Mouse (Mus musculus): ENCODE results near the gene Nav2.

DNA sequence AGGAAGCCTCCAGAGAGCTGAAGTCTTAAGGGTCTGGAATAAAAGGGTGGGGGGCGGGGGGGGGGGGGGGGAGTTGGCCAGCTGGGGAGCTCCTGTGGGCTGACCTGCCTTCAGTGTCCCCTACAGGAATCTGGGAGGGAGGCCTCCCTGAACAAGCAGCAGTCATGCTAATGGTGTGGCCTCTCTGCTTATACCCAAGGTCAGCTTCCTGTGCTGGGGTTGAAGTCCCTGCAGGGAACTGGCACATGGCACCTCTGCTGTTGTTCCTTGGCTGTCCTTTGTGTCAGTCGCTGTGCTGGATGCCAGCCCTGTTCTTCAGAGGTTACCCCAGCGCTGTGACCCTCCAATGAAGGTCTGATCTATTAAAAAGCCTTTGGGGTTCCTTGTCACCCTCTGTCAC lies 596.5 kb downstream of the Nav2 start:
- no peak for TF ChIP-seq POLR2A (IDR thresholded peaks at IDR 0.05; ENCODE audit: insufficient read length, low read depth)
- TF ChIP-seq MAX (IDR thresholded peaks at IDR 0.05; ENCODE audit: low read depth), result no peak
- TF ChIP-seq TCF12 (IDR thresholded peaks at IDR 0.05; ENCODE audit: insufficient read depth, poor library complexity, severe bottlenecking), result no peak
- TF ChIP-seq SRF (IDR thresholded peaks at IDR 0.05; ENCODE audit: control insufficient read depth, insufficient read length, low read depth), result no peak
- TF ChIP-seq E2F4 (IDR thresholded peaks at IDR 0.05; ENCODE audit: insufficient read depth), result no peak
- TF ChIP-seq USF1 (IDR thresholded peaks at IDR 0.05; ENCODE audit: low read depth), result no peak
- no peak for TF ChIP-seq REST (IDR thresholded peaks at IDR 0.05; ENCODE audit: insufficient read depth, insufficient read length)
- no peak for TF ChIP-seq MYOG (IDR thresholded peaks at IDR 0.05; ENCODE audit: control insufficient read depth in 1 of 3, insufficient read depth in 1 of 3, insufficient read length in 2 of 3, low read depth in 2 of 3)
- no peak for TF ChIP-seq POLR2AphosphoS2 (IDR thresholded peaks at IDR 0.05; ENCODE audit: insufficient read length, low read depth)
- TF ChIP-seq MYOD1 (IDR thresholded peaks at IDR 0.05; ENCODE audit: control insufficient read depth in 1 of 3, insufficient read length in 2 of 3, low read depth in 2 of 3), result no peak
- no peak for TF ChIP-seq CEBPB (IDR thresholded peaks at IDR 0.05; ENCODE audit: insufficient read depth, poor library complexity, severe bottlenecking)
- no peak for TF ChIP-seq TCF3 (IDR thresholded peaks at IDR 0.05; ENCODE audit: insufficient read length, low read depth)
